Mouse (Mus musculus) liver, embryonic 14.5 days (tissue): ENCODE results near the gene Akt3. TPM values are rescaled to one million over a fixed set of nuclear protein-coding genes. Genes with fewer than 3 reads are reported as not detected.

Source experiments
- ATAC-seq: fragments of 200-750 bp; cut with Nextera tagmentation; 2 replicates; pipeline ENCODE4 v1.8.0; 2017; ENCODE audit warnings: moderate number of reproducible peaks, mild to moderate bottlenecking, moderate library complexity; ENCODE audit not compliant: insufficient read depth
- DNase-seq, 3 experiments: peaks; one replicate each; pipeline ENCODE4 v3.0.0-alpha.2; 2012 to 2013; ENCODE audit warnings: low read depth in 3 of 3, low spot score in 3 of 3
- H3K27ac ChIP-seq: fragments of 300-500 bp; sonication (generic); 2 replicates; pipeline ENCODE4 v1.5.1; 2014; ENCODE audit warnings: moderate library complexity, mild to moderate bottlenecking, control low read depth, inconsistent platforms
- H3K27me3 ChIP-seq: fragments of 300-500 bp; sonication (generic); 2 replicates; pipeline ENCODE4 v1.6.1; 2014; ENCODE audit warnings: mild to moderate bottlenecking, low read length, moderate library complexity; ENCODE audit not compliant: control insufficient read depth, insufficient read depth
- H3K36me3 ChIP-seq: fragments of 300-500 bp; sonication (generic); replicated peaks from 2 replicates; pipeline ENCODE4 v1.6.1; 2014; ENCODE audit warnings: low read depth; ENCODE audit not compliant: control insufficient read depth, insufficient read depth
- H3K4me1 ChIP-seq, 2 experiments: fragments of 200-500 bp in 1 of 2; fragments of 300-500 bp in 1 of 2; sonication (generic) in 1 of 2; replicated peaks; 2 replicates each; pipeline ENCODE4 v1.6.1; 2012 to 2014; ENCODE audit warnings: antibody characterized with exemption in 1 of 2, inconsistent platforms in 1 of 2, low read length in 1 of 2; ENCODE audit not compliant: control insufficient read depth in 2 of 2, insufficient read depth in 2 of 2
- H3K4me2 ChIP-seq: fragments of 300-500 bp; sonication (generic); 2 replicates; pipeline ENCODE4 v1.6.1; 2014; ENCODE audit warnings: low read depth, mild to moderate bottlenecking, control low read depth, moderate library complexity
- H3K4me3 ChIP-seq, 2 experiments: fragments of 200-500 bp in 1 of 2; fragments of 300-500 bp in 1 of 2; sonication (generic) in 1 of 2; 2 replicates each; pipeline ENCODE4 v1.5.1; 2012 to 2014; ENCODE audit warnings: low read depth in 2 of 2, low read length in 2 of 2, mild to moderate bottlenecking in 2 of 2, control low read depth in 1 of 2, inconsistent platforms in 1 of 2, moderate library complexity in 1 of 2; ENCODE audit not compliant: insufficient read depth in 1 of 2
- H3K9ac ChIP-seq: fragments of 300-500 bp; sonication (generic); replicated peaks from 2 replicates; pipeline ENCODE4 v1.6.1; 2014; ENCODE audit warnings: mild to moderate bottlenecking, control low read depth, moderate library complexity
- H3K9me3 ChIP-seq: fragments of 300-500 bp; sonication (generic); 2 replicates; pipeline ENCODE4 v1.6.1; 2016; ENCODE audit warnings: low read length, mixed read lengths; ENCODE audit not compliant: control insufficient read depth
- CTCF ChIP-seq: IDR thresholded peaks from 2 replicates; pipeline ENCODE4 v1.5.1; 2016; ENCODE audit warnings: antibody characterized with exemption, low read depth, control low read depth
- EP300 ChIP-seq: IDR thresholded peaks from 2 replicates; pipeline ENCODE4 v1.6.1; 2016; ENCODE audit warnings: antibody characterized with exemption, low read depth
- WGBS: fragments of 180-500 bp; shearing (Covaris S2); extraction: QIAGEN DNeasy Blood & Tissue Kit; methylation state at CpG from one replicate; pipeline ENCODE4 v1.1.7; 2014; ENCODE audit not compliant: insufficient replicate concordance; 5-methylcytosine and 5-hydroxymethylcytosine counted together
- polyA plus RNA-seq, 2 experiments: library from polyadenylated mRNA; depleted of rRNA in 1 of 2; stranded (reverse) in 1 of 2; unstranded in 1 of 2; fragments of >200 nt; fragmentation: Nextera tagmentation in 1 of 2; extraction: Ambion mirVana in 1 of 2; gene quantifications; 2 replicates each; pipeline versions ENCODE4 v1.2.1 to v1.2.3; 2012 to 2014

The Akt3 gene
- polyA plus RNA-seq, 2 experiments, result 0.56 to 1.1 TPM

- WGBS, result 73% methylated on average over 33 of the region's 33 CpGs
- DNase-seq (no peak), ATAC-seq (no peak)
- H3K9ac ChIP-seq, result no peak overlapping the region
- no peak overlapping the region for H3K27ac ChIP-seq
- H3K4me3 ChIP-seq, result no peak overlapping the region
- no peaks in the 10 kb centered on the region for H3K9me3 ChIP-seq
- TF ChIP-seq CTCF (no peak), EP300 (no peak)
- no peaks in the 10 kb centered on the region for H3K36me3 ChIP-seq
- peak overlapping the region; percentile 34; the same call in 1 of the 2 replicates for H3K4me2 ChIP-seq
- peaks cover 0 to 14% of the 10 kb centered on the region in 2 experiments; a peak in 2 of 4 replicates for H3K4me1 ChIP-seq
- no peaks in the 10 kb centered on the region for H3K27me3 ChIP-seq
Measured at GRCm38 (mm10) chr1:176997711-176998689, 260.0 kb downstream of the Akt3 start.

- H3K9ac ChIP-seq, result no peak overlapping the region
- peak overlapping the region; percentile 36 for H3K4me2 ChIP-seq
- H3K27me3 ChIP-seq, result no peaks in the 10 kb centered on the region
- no peak overlapping the region for H3K27ac ChIP-seq
- no peak for ATAC-seq
- TF ChIP-seq CTCF, result no peak
- TF ChIP-seq EP300, result no peak
- H3K9me3 ChIP-seq, result no peaks in the 10 kb centered on the region
- DNase-seq, result no peak
- no peaks in the 10 kb centered on the region for H3K36me3 ChIP-seq
- WGBS, result 65% methylated on average over 6 of the region's 6 CpGs
- no peak overlapping the region for H3K4me3 ChIP-seq
- H3K4me1 ChIP-seq, result peaks cover 0 to 14% of the 10 kb centered on the region in 2 experiments; a peak in 2 of 4 replicates
Measured at GRCm38 (mm10) chr1:176997254-176997653, 260.7 kb downstream of the Akt3 start.

GRCm38 (mm10) chr1:176996630-176997201 is 261.3 kb downstream of the Akt3 start:
- Histone ChIP-seq H3K27ac (no peak overlapping the region), H3K4me1 (peaks cover 0 to 14% of the 10 kb centered on the region in 2 experiments; a peak in 2 of 4 replicates), H3K27me3 (no peaks in the 10 kb centered on the region), H3K4me3 (0 out of 4 replicates have a peak overlapping the region, but pooled peaks of 1 of the 2 experiments have one; percentile 16), H3K4me2 (peak overlapping the region; percentile 36), H3K9ac (no peak overlapping the region), H3K9me3 (no peaks in the 10 kb centered on the region), H3K36me3 (no peaks in the 10 kb centered on the region)
- ATAC-seq (peak; percentile 49; the same call in 1 of the 2 replicates), DNase-seq (peak in 2 of 3 experiments; percentile 23 to 30)
- TF ChIP-seq CTCF (no peak), EP300 (no peak)
- 22% methylated on average over 16 of the region's 16 CpGs for WGBS

GRCm38 (mm10) chr1:176996166-176996565 is 261.8 kb downstream of the Akt3 start:
- no peak for TF ChIP-seq CTCF
- TF ChIP-seq EP300, result no peak
- H3K9me3 ChIP-seq, result no peaks in the 10 kb centered on the region
- peaks cover 0 to 14% of the 10 kb centered on the region in 2 experiments; a peak in 2 of 4 replicates for H3K4me1 ChIP-seq
- ATAC-seq, result no peak
- H3K4me2 ChIP-seq, result no peak overlapping the region
- DNase-seq, result no peak
- 66% methylated on average over 3 of the region's 3 CpGs for WGBS
- H3K27ac ChIP-seq, result no peak overlapping the region
- no peaks in the 10 kb centered on the region for H3K27me3 ChIP-seq
- H3K9ac ChIP-seq, result no peak overlapping the region
- H3K4me3 ChIP-seq, result no peak overlapping the region
- no peaks in the 10 kb centered on the region for H3K36me3 ChIP-seq

DNA sequence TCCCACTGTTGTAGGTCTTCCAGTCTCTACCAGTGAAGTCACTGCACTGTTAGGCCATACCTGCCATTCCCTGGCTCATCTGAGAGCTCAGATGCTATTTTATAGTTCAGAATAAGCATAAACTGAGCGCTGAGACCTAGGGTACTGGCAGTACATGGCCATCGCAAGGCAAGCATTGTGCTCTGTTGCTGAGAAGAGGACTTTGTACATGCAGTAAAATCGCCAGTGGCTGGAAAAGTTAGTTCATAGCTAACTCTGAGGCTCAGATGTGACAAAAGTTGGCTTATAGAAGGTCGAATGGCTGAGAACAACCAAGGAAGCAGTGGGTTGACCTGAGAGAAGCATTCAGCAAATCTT is 262.6 kb downstream of the Akt3 start:
- Histone ChIP-seq H3K4me3 (no peak overlapping the region), H3K9me3 (no peaks in the 10 kb centered on the region), H3K9ac (no peak overlapping the region), H3K36me3 (no peaks in the 10 kb centered on the region), H3K4me2 (no peak overlapping the region), H3K27ac (no peak overlapping the region), H3K27me3 (no peaks in the 10 kb centered on the region), H3K4me1 (peaks cover 0 to 14% of the 10 kb centered on the region in 2 experiments; a peak in 2 of 4 replicates)
- DNase-seq (no peak), ATAC-seq (no peak)
- TF ChIP-seq EP300 (no peak), CTCF (no peak)
- WGBS, result 57% methylated on average over 4 of the region's 4 CpGs
